Mouse (Mus musculus) adipocyte (in vitro differentiated cells): ENCODE results near the gene Creb3l2.
A peak's percentile ranks its signal among the peaks of the same experiment; 100 is the strongest.
"Not testable (repeated sequence)": the region's sequence is repeated elsewhere in the genome, so short reads cannot be mapped to it uniquely, and the experiment has no call there.

Source experiments
- DNase-seq: peaks from one replicate; pipeline ENCODE4 v3.0.0-alpha.2; 2016; ENCODE audit warnings: low spot score

The Creb3l2 gene

DNA sequence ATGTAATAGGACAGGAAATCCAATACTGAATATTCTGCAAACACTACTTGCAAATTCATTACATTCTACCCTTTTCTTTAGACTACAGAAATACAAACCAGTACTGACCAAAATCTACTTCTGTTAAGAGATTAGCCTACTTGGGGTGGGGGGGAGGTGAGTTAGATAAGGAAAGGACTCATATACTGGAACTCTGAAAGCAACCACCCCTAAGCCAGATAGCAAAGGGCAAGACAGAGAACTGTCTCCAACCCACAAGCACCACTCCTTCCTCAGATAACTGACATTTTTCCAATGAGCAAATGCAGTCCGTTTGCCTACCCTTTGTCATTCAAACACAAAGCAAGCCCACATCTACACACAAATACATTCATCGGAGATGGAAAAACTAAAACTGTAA, 32.1 kb downstream of the Creb3l2 start:
- DNase-seq = no peak

DNA sequence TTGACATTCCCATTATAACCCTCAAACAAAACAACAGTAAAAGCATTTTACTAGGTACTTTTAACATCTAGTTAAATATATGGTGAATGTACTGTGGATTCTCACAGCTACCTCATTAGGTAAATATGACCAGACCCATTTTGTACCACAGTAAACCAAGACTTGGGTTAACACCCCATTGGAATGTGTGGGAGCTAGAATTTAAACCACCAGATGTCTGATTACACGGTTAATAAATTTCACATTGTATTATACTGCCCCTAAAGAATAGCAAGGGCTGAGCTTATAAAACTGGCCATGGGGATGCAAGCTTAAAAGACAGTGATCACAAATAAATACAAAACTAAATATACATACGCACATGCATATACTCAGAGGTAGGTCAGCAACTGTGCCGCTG, 34.1 kb downstream of the Creb3l2 start:
- no peak for DNase-seq

DNA sequence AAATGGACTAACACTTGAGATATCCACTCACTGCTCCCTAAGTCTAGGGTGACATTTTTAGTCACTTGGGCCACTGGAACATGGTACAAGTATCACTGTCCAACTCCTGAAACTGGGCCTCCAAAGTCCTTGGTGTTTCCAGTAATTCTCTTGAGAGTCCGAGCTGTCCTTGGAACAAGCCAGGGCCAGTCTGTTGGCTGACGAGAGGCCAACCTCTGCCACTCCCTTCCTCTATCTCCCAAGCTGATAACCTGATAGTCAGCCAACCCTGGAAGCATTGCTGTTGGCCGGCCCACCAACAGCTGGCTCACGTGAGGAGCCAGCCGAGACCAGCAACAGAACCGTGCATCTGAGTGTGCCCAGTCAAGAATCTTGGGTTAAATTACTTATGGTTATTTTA, 35.0 kb downstream of the Creb3l2 start:
- DNase-seq = no peak

DNA sequence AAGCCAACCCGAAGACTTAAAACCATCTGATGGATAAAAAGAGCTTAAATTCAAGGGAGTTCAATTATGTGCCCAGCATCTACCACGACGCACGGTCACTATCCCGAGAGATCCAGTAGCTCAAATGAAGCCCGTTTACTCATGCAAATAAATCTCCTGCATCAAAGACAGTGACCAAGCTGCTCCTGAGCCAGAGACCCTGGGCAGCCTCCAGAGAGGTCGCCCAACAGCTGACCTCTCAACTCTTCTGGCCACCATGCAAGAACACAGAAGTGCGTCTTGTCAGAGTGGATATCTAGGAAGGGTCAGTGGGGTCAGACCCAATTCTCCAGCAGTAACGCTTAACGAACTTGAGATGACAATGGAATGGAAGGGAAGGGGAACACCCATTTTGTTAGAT, 35.9 kb downstream of the Creb3l2 start:
- DNase-seq = no peak

DNA sequence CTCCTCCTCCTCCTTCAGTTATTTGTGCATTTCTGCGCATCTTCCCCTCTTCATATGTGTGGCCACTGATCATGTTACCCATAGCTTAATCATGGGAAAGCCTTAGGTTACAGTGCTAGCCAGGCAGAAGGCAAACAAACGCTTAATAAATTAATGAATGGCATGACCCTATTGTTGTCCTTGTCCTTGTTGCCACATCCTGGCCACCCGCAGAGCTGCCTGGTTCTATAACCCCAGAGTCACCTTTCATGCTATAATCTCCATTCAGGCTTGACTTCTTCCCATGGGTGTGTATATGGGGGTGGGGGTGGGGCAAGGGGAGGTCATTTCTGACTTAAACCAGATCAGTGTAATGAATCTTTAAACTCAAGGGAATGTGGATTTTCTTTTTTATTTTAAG, 37.6 kb downstream of the Creb3l2 start:
- DNase-seq = no peak

DNA sequence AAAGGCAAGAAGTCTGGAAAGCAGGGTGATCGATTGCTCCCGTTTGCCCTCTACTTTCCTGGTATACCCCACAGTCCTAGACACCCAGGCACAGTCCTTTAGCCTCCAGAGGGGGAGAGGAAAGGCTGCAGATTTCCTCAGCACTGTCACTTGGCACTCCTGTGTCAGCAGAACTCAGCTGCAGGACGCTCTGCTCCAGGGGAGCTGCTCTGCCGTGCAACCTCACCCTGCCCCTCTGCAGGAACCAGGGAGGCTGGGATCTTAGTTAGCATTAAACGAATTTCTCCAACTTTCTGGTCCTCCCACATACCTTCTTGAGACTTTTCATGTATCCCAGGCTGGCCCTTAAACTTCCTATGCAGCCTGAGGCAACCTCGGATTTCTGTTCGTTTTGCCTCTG, 40.0 kb downstream of the Creb3l2 start:
- no peak for DNase-seq

DNA sequence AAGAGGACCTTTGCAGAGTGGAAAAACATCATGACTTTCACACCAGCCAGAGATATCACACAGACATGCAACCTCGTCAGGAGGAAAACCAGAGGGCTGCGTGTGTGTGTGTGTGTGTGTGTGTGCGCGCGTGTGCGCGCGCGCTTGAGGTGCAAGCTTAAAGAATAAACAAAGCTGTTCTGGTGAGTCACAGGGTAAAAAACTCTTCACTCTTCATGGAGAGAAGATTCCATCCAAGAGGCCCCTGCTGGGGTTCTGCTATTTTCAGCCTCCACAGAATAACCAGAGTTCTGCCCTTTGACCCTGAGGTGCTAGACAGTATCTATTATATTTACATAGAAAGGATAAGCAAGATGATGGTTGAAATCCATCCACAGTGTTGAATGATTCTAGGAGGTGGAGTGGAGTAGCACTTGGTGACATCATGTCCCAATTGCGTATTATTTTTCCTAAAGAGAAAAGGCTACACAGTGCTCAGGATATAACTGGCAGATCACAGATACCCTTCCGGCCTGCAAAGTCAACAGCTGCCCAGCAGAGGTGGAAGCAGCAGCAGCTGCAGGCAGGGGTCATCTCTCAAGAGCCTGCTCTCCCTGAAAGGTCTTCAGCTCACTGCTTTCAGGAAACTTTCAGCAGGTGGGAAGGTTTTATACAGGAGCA, 41.0 kb downstream of the Creb3l2 start:
- no peak for DNase-seq

DNA sequence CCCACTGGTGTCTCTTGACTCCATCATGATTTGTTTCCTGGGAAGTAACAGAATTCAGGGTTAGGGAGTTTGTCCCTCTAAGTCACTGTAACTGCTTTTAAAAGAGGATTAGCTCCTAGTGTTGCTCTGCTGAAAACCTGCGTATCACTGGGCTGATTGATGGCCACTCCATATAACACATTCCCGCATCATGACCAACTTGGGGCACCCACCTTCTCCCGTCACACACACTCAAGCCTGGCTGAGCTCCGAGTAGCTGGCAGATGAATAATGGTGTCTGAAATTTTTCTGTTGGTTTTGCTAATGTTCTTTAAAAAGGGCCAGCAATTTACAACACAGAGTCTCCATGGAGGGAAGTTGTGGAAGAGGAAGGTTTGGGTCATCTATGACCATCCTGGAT, 41.8 kb downstream of the Creb3l2 start:
- no peak for DNase-seq

DNA sequence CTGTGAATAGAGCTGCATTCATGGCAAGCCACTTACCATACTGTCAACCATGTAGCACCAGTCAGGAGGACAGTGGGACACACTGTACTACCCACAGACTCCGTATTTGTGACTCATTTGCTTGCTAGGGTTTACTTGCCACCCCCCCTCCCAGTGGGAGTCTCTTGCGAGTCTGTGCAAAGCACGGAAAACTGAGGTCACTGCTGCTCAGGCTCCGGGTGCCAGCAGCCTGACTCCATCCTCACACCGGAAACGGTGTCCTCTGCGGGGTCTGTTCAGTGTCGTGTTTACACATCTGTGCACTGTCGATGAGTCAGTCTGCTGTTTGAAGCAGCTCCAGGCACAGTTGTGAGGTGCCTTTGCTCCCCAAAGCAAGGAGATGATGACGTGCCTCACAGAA, 43.0 kb downstream of the Creb3l2 start:
- DNase-seq = no peak

DNA sequence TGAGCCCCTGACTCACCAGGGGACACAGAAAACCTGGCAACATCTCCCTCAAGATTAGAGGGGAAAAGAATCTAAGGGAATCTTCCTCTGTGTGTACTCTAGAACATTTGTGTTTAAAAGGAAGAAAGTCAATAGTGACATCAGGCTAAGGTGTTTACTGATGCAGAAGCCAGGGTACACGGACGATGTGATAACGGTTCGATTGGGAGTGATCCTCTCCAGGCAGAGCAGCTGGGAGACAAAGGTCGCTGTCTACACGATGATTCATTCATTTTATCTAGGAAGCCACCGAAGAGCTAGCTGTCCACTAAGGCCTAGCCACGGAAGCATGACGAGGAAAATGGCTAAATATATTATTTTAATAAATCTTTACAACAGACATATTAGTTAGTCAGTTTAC, 44.0 kb downstream of the Creb3l2 start:
- DNase-seq = no peak

DNA sequence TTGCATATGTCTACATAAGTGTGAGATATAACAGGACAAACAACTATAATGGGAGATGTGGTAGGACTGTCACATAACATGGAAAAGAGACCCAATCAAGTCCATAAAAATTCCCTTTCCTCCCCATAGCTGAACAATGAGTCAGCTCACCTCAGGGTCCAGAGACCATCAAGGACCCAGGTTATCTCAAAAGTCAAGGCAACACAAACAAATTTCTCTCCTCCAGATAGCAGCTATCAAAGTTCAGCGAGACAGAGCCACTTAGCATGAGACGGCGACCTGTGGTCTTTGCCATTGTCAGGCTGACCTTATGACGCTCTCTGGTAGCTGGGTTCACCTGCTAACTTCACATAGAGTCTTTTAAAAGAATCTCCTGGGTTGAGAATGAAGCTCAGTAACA, 44.7 kb downstream of the Creb3l2 start:
- DNase-seq = no peak

DNA sequence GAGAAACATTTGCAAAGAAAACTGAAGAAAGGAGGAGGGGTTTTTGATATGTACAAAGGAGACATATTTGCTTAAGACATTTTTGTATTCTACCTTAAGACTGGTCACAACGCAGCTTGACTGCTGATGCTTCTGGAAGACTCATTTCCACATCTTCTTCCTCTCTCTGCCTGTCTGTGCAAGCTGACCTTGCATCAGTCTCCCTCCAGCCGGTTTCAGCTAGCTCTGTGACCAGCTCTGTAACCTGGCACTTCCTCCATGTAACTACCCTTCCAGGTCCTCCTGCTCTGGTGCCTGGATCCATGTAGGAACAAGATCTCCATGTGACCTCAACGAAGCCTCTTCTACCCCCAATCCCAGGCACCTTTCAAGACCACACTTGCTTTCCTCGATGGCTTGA, 45.8 kb downstream of the Creb3l2 start:
- DNase-seq = no peak

DNA sequence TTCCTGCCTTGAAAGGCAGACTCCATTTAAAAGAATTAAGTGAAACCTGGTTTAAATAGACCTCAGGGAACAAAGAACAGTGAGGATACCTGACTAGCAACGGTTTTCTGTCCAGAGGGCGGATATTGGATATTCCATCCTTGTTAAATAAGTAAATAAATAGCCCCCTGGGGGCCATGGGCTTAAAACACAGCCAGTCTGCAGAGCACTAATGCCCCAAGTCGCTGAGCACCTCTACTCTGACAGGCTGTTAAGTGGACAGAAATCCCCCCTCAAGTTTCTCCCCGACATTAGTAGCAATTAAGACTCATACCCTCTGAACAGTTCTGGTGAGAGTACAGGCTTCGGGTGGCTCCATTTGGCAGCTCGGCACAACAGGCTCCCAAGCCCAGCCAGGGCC, 48.7 kb downstream of the Creb3l2 start:
- DNase-seq = no peak

DNA sequence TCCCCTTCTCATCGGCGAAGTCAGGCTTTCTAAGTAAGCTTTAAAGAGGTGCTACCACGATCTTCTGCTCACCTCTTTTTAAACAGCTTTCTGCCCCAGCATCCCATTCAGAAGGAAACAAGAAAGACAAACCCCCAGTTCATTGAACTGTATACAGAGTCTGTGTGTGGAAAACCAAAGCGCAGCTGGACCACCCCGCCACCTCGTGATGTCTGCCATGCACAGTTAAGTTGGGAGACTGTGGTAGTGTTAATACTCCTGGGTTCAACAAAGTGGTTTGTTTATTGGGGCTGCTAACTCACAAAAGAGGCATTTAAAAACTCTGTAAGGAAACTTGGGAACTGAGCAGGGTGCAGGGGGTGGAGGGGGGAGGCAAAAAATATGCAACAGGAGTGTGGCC, 49.7 kb downstream of the Creb3l2 start:
- DNase-seq = no peak

DNA sequence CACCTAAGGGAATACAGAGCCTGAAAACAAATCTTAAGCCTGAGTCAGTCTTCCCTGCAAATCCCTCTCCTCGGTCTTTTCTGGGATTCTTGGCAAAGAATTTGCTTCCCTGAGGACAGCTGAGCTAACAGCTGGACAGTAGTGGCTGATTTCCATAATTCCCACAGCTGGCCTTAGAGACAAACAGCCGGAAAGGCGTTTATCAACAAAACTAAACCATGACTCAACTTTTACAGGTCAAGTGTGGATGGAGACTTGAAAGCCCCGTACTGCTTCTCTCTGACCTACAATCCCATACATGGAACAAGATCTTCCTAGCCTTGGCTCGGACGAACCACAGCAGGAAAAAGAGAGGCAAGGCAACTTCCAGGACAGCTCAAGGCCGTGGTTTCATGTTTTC, 50.6 kb downstream of the Creb3l2 start:
- DNase-seq = peak; percentile 82

DNA sequence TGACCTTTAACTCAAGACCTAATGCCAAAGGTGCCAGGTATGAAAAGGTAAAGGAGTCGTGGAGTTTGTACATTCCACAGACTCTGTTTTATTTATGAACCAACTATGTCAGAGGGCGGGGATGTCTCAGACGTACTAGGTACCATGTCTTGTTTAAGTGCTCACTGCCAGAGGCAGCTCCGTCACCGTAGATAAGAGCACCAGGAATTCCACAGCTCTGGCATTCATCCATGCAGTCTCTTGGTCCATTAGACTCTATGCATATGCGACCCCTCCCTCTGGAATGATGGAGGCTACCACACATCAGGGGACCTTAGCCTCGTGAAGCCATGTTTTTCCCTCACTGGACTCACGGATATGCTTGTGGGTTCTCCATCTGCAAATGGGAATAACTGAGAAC, 53.0 kb downstream of the Creb3l2 start:
- DNase-seq = no peak

DNA sequence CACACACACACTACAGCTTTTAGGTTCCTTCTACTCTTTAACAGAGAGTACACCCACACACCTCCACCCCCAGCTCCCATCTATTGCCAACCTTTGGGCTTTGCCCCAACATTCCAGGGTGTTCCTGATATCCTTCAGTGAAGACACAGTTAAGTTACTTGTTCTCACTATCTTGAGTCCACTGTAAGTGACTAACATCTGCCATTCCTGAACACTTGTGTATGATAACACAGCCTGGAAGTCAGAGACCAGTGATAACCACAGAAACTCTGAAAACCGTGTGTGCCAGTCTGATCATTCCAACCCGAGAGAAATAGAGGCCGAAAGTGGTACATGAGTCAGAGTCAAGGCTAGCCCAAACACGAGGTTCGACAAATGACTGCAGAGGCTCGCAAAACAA, 53.4 kb downstream of the Creb3l2 start:
- DNase-seq = no peak

DNA sequence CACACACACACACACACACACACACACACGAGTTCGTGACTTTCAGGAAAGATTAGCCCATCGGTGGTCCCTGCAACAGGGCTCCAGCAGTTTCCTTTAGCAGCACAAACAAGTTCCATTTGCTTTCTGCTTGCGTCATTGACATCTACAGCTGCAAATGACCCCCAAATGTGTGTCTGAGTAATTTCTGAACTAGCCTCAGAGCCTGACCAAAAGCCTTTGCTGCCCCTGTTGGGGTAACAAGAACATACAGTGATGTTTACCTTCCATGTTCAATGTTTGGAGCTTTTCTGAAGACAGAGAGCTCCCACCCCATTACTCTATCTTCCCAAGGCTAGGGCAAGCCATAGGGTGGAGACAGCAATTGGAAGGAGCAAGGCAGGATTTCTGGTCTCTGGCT, 54.7 kb downstream of the Creb3l2 start:
- DNase-seq = no peak

DNA sequence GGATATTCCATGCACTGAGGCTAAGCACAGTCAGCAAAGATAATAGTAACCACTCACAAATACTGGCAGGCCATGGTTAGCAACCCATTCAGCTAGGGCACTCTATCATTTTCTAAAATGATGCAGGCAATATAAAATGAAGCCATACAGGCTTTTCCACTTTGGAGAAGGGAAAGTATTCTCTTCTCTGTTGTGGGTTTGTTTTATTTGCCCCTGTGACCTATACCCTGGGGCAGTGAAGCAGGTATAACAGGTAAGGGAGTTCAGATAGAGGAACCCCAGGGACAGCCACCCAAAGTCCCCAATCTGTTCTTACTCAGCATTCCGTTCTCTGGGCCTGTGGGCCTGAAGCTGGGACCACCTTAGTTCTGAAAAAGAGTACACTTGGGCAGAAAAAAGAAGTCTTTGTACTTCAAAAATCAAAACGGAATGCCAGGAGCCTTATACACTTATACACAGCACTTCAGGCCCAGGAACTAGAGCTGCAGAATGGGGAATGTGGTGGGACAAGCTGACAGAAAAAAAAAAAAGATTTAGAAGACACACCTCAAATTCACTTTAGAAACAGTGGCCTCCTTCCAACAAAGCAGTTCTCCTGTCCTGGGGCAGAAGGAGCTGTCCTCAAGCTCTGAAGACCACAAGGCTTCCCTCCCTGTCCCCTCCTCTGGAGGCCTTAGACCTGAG, 56.2 kb downstream of the Creb3l2 start:
- DNase-seq = no peak

DNA sequence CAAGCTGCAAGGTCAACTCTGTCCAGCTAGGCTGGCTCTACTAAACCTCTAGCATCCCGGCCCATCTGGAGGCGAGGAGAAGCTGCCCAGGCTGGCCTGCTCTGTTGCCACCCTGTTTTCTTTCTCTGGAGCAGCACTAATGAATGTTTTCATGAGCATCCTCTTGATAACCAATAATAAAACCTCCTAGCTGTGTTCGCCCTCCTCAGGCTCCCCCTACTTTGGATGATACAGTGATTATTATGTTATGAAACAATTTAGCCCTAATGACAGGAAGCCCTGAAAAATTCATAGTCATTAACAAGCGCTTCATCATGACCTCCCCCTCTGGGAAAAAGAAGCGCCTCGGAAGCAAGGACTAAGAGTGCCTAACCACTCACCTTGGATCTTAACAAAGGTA, 59.2 kb downstream of the Creb3l2 start:
- DNase-seq = no peak

DNA sequence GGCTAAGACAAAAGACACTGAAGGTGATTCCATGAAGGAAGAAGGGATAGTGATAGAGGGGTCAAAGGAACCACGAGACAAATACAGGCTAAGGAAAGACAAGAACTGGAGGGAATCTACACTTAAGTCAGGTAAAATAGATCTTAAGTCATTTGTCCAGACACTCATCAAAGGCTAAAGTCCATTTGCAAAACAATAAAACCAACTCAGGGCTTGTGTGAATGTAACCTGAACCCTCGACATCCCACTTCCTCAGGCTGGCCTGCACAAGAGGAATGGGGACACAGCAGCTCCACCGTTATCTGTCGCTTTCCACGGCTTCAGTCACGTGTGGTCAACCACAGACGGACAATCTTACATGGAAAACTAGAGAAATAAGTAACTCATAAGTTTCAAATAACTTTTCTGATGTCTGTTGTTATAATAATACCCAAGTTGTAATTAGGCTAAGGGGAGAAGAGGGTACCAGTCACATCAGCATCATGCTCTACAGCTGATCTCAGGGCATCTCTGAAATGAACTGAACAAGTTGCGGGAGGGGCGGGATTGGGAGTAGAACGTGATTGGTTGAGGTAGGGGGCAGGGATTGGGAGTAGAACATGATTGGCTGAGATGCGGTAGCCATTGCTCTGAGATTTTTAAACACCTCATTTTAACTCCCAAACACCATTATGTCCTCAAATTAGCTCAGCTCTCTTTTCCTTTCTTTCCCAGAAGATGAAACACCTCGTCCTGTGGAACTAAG, 63.9 kb downstream of the Creb3l2 start:
- no peak for DNase-seq

DNA sequence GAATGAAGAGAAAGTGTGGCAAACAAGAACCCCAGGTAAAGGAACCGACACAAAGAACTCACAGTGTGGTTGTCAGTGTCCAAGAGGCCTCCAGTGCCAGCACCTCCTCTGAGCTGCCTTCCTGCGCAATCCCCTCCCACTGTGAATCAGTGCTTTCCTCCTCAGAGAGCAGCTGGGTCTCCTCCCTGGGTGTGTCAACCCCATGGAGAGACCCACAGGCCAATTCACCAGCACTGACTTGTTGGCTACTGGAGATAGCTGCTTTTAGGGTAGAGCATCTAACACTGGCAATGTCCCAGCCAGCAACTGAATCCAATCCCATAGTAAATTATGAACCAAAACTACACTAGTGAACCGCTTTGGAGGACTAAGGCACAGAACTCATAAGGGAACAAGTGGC, 64.6 kb downstream of the Creb3l2 start:
- DNase-seq = not testable (repeated sequence)

DNA sequence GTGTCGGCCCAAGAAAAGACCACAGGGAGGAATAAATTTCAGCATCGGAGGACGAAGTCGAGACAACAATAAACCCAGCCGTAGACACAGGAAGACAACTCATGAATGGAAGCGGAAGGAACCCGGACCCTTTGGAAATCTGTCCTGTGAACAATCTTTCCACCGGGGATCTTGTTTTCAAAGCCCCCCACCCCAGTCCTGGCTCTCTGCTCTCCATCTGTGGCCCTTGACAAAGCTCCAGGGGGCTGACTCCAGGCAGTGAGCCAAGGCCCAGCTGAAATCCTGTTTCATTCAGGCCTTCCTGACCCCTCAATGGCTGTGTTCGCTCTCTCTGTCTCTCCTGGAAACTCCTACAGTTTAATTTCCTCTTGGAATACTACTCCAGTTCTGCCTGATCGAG, 66.5 kb downstream of the Creb3l2 start:
- no peak for DNase-seq

DNA sequence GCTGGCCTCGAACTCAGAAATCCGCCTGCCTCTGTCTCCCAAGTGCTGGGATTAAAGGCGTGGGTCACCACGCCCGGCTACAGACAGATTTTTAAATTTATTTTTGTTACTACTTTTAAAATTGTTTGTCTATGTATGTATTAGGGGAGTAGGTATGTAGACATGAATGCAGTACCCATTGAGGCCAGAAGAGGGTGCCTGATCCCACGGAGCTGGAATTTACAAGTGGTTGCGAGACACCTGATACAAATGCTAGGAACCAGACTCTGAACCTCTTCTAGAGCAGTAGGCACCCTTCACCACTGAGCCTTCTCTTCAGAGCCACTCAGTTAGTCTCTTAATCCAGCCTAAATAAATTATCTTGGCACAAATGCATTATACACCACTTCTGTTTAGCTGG, 70.6 kb downstream of the Creb3l2 start:
- peak; percentile 36 for DNase-seq
